Mouse (Mus musculus): Measurements from ENCODE around the gene Cdk14.

GRCm38 (mm10) chr5:5211034-5211779 is 208.9 kb downstream of the Cdk14 start:
- TF ChIP-seq CTCF (IDR thresholded peaks at IDR 0.05) (no peak), EP300 (IDR thresholded peaks at IDR 0.05) (no peak)
